Mouse (Mus musculus) midbrain, postnatal 0 days (tissue): ENCODE measurements around the gene Rpa2. TPM values are rescaled to one million over a fixed set of nuclear protein-coding genes. Genes with fewer than 3 reads are reported as not detected.

Experiments
- ATAC-seq: fragments of 200-750 bp; cut with Nextera tagmentation; 2 replicates; pipeline ENCODE4 v1.8.0; 2017; ENCODE audit warnings: moderate number of reproducible peaks, mild to moderate bottlenecking, moderate TSS enrichment, moderate library complexity; ENCODE audit not compliant: low FRiP score
- DNase-seq: peaks from one replicate; pipeline ENCODE4 v3.0.0-alpha.2; 2015; ENCODE audit warnings: low spot score
- H3K27ac ChIP-seq: fragments of 300-500 bp; sonication (generic); 2 replicates; pipeline ENCODE4 v1.5.1; 2014; ENCODE audit warnings: low read depth, mild to moderate bottlenecking, low read length, mixed read lengths
- H3K27me3 ChIP-seq: fragments of 300-500 bp; sonication (generic); 2 replicates; pipeline ENCODE4 v1.6.1; 2014; ENCODE audit warnings: low read length, control low read depth, mixed read lengths; ENCODE audit not compliant: insufficient read depth
- H3K36me3 ChIP-seq: fragments of 300-500 bp; sonication (generic); 2 replicates; pipeline ENCODE4 v1.6.1; 2014; ENCODE audit warnings: low read length, control low read depth, mixed read lengths; ENCODE audit not compliant: insufficient read depth
- H3K4me1 ChIP-seq: fragments of 300-500 bp; sonication (generic); 2 replicates; pipeline ENCODE4 v1.6.1; 2014; ENCODE audit warnings: mild to moderate bottlenecking, control low read depth, antibody characterized with exemption, low read length, mixed read lengths; ENCODE audit not compliant: insufficient read depth
- H3K4me2 ChIP-seq: fragments of 300-500 bp; sonication (generic); 2 replicates; pipeline ENCODE4 v1.6.1; 2014; ENCODE audit warnings: low read depth, mild to moderate bottlenecking, low read length, mixed read lengths; ENCODE audit not compliant: poor library complexity, severe bottlenecking
- H3K4me3 ChIP-seq: fragments of 300-500 bp; sonication (generic); 2 replicates; pipeline ENCODE4 v1.5.1; 2014; ENCODE audit warnings: low read depth, mild to moderate bottlenecking, low read length, moderate library complexity
- H3K9ac ChIP-seq: fragments of 300-500 bp; sonication (generic); replicated peaks from 2 replicates; pipeline ENCODE4 v1.6.1; 2014; ENCODE audit warnings: mild to moderate bottlenecking, low read length, moderate library complexity, mixed read lengths; ENCODE audit not compliant: poor library complexity, severe bottlenecking
- H3K9me3 ChIP-seq: fragments of 300-500 bp; sonication (generic); 2 replicates; pipeline ENCODE4 v1.6.1; 2016; ENCODE audit warnings: low read length, control low read depth
- CTCF ChIP-seq: IDR thresholded peaks from 2 replicates; pipeline ENCODE4 v1.5.1; 2016; ENCODE audit warnings: antibody characterized with exemption, mild to moderate bottlenecking
- WGBS: fragments of 180-500 bp; shearing (Covaris S2); extraction: QIAGEN DNeasy Blood & Tissue Kit; methylation state at CpG from one replicate; pipeline ENCODE4 v1.1.7; 2014; 5-methylcytosine and 5-hydroxymethylcytosine counted together
- polyA plus RNA-seq: library from polyadenylated mRNA; unstranded; fragments of >200 nt; fragmentation: Nextera tagmentation; extraction: Ambion mirVana; gene quantifications from 2 replicates; pipeline ENCODE4 v1.2.1, GENCODE M21; 2015
- total RNA-seq: library from RNA; depleted of rRNA; stranded (reverse); fragments of >200 nt; gene quantifications from 2 replicates; pipeline ENCODE4 v1.2.3, GENCODE M21; 2014

Rpa2 gene
- total and polyA plus RNA-seq, 2 experiments from 2014 or later = 18.9 to 28.4 TPM

GRCm38 (mm10) chr4:132799845-132800244 is 31.7 kb downstream of the Rpa2 start:
- TF ChIP-seq CTCF = no peak

GRCm38 (mm10) chr4:132801176-132802077 is 33.3 kb downstream of the Rpa2 start:
- H3K27ac ChIP-seq = no peak overlapping the region
- no peak for TF ChIP-seq CTCF
- no peak for ATAC-seq
- H3K4me3 ChIP-seq = no peak overlapping the region
- H3K36me3 ChIP-seq = no peaks in the 10 kb centered on the region
- H3K9me3 ChIP-seq = no peaks in the 10 kb centered on the region
- H3K4me1 ChIP-seq = no peaks in the 10 kb centered on the region
- H3K4me2 ChIP-seq = no peak overlapping the region
- WGBS = 87% methylated on average over 18 of the region's 18 CpGs
- no peak overlapping the region for H3K9ac ChIP-seq
- no peak for DNase-seq
- no peaks in the 10 kb centered on the region; the same call in 1 of the 2 replicates for H3K27me3 ChIP-seq

More at GRCm38 (mm10) chr4:132799845-132800244, 31.7 kb downstream of the Rpa2 start:
- H3K4me2 ChIP-seq = no peak overlapping the region
- H3K36me3 ChIP-seq = no peaks in the 10 kb centered on the region
- DNase-seq (no peak), ATAC-seq (no peak)
- H3K27me3 ChIP-seq = peaks cover 14% of the 10 kb centered on the region
- no peak overlapping the region for H3K27ac ChIP-seq
- H3K4me3 ChIP-seq = no peak overlapping the region
- H3K9ac ChIP-seq = no peak overlapping the region
- no peaks in the 10 kb centered on the region for H3K4me1 ChIP-seq
- 89% methylated on average over 4 of the region's 4 CpGs for WGBS
- no peaks in the 10 kb centered on the region for H3K9me3 ChIP-seq

GRCm38 (mm10) chr4:132802171-132802637 is 34.1 kb downstream of the Rpa2 start:
- DNase-seq (no peak), ATAC-seq (no peak)
- no peaks in the 10 kb centered on the region for H3K27me3 ChIP-seq
- no peaks in the 10 kb centered on the region for H3K36me3 ChIP-seq
- no peaks in the 10 kb centered on the region for H3K4me1 ChIP-seq
- no peaks in the 10 kb centered on the region for H3K9me3 ChIP-seq
- no peak overlapping the region for H3K27ac ChIP-seq
- WGBS = 64% methylated on average over 16 of the region's 16 CpGs
- no peak overlapping the region for H3K4me2 ChIP-seq
- no peak for TF ChIP-seq CTCF
- H3K4me3 ChIP-seq = no peak overlapping the region
- H3K9ac ChIP-seq = no peak overlapping the region

- WGBS = 89% methylated on average over 5 of the region's 5 CpGs
- no peak overlapping the region for H3K27ac ChIP-seq
- H3K9ac ChIP-seq = no peak overlapping the region
- no peaks in the 10 kb centered on the region for H3K36me3 ChIP-seq
- ATAC-seq (no peak), DNase-seq (no peak)
- no peak overlapping the region for H3K4me3 ChIP-seq
- H3K9me3 ChIP-seq = no peaks in the 10 kb centered on the region
- no peak overlapping the region for H3K4me2 ChIP-seq
- no peak for TF ChIP-seq CTCF
- H3K27me3 ChIP-seq = no peaks in the 10 kb centered on the region
- H3K4me1 ChIP-seq = no peaks in the 10 kb centered on the region
Measured at GRCm38 (mm10) chr4:132803212-132803611, 35.1 kb downstream of the Rpa2 start.

GRCm38 (mm10) chr4:132803876-132804275 is 35.7 kb downstream of the Rpa2 start:
- no peak for TF ChIP-seq CTCF
- Histone ChIP-seq H3K27ac (no peak overlapping the region), H3K27me3 (no peaks in the 10 kb centered on the region), H3K36me3 (no peaks in the 10 kb centered on the region), H3K4me3 (no peak overlapping the region), H3K9me3 (no peaks in the 10 kb centered on the region), H3K4me1 (no peaks in the 10 kb centered on the region), H3K4me2 (no peak overlapping the region), H3K9ac (no peak overlapping the region)
- ATAC-seq = no peak
- 95% methylated on average over 7 of the region's 7 CpGs for WGBS
- no peak for DNase-seq

- no peak for TF ChIP-seq CTCF
- ATAC-seq (no peak), DNase-seq (no peak)
- H3K9me3 ChIP-seq = no peaks in the 10 kb centered on the region
- H3K9ac ChIP-seq = no peak overlapping the region
- no peaks in the 10 kb centered on the region for H3K4me1 ChIP-seq
- no peak overlapping the region for H3K27ac ChIP-seq
- H3K27me3 ChIP-seq = no peaks in the 10 kb centered on the region
- H3K36me3 ChIP-seq = no peaks in the 10 kb centered on the region
- 94% methylated on average over 6 of the region's 6 CpGs for WGBS
- H3K4me2 ChIP-seq = no peak overlapping the region
- H3K4me3 ChIP-seq = no peak overlapping the region
Measured at GRCm38 (mm10) chr4:132804331-132804730, 36.2 kb downstream of the Rpa2 start.
